Mouse (Mus musculus) embryonic fibroblast, embryonic 13.5 days (primary cell): Measurements from ENCODE around the gene 4930467E23Rik.
"Not testable (repeated sequence)": the region's sequence is repeated elsewhere in the genome, so short reads cannot be mapped to it uniquely, and the experiment has no call there.

Source experiments
- CTCF ChIP-seq: IDR thresholded peaks from 2 replicates; pipeline ENCODE4 v1.5.1; 2011; ENCODE audit warnings: mild to moderate bottlenecking, control low read depth, low read length, moderate library complexity, borderline replicate concordance; ENCODE audit not compliant: insufficient read depth
- POLR2A ChIP-seq: IDR thresholded peaks from 2 replicates; pipeline ENCODE4 v1.6.1; 2011; ENCODE audit warnings: low read depth, mild to moderate bottlenecking, control low read depth, low read length, moderate library complexity

DNA sequence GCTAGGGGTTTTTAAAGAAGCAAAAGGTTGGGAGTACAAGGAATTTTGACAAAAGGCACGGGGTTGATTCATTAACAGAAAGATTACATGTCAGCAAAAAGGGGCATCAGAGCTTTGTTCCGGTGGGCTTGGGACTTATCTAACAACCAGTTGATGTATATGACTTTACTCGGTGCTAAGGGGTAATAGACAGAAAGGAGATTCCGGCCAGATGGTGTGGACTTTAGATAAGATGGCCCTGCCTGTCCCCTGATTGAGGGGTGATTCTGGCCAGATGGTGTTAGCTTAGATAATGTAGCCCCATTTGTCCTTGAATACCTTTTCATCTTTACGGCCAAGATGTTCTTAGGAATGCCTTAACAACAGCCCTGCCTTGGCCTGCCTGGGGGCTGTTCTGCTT is 54.5 kb downstream of the 4930467E23Rik start:
- TF ChIP-seq POLR2A, CTCF: not testable (repeated sequence)
